8 mouse cellular contexts compared by ENCODE assay signal in the genomic region with DNA sequence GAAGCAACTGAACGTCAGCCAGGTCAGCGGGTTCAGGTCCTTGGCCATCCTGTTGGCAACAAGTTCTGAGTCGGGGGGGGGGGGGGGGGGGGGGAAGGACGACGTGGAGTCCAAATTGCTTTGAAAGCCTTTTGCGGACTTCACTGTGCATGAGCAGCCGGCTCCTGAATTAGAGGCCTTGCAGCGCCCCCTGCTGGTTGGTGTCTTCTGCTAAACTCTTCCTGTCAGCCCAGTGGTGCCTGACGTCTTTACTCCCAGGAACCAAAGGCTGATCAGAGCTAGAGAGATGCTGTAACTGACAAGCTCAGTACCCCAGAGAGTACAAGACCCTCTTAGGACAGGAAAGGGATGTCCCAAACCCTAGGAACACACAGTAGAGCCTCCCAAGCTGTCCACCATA. TPM values are rescaled to one million over a fixed set of nuclear protein-coding genes. Genes with fewer than 3 reads are reported as not detected.
DNase-seq lines count a peak whose midpoint lies in the region.

No protein-coding gene starts in this region.

- intact Hi-C loops in left cerebral cortex, postnatal 25 days (cut with DNase I): loop anchor here (5.0 kb wide), 2 partner anchors 321 to 416 kb away; no protein-coding TSS in a partner anchor

- DNase-seq in 3134 (ENCODE audit: extremely low read depth, insufficient read length, low spot score): peak; percentile 13
- peak; percentile 88 for DNase-seq in ZHBTc4 (ENCODE audit: low read depth, low spot score)
- DNase-seq in cerebellum, postnatal 25 days: peak; percentile 94 to 97
- DNase-seq in frontal cortex, postnatal 25 days (ENCODE audit: low spot score in 2 of 2): peak; percentile 86 to 91
- DNase-seq in kidney, adult 18-20 months: peak; percentile 82
- peak; percentile 86 to 91 for DNase-seq in left cerebral cortex, postnatal 25 days (ENCODE audit: low spot score in 2 of 2)
- DNase-seq in natural killer cell, adult 2 months (ENCODE audit: low spot score in 2 of 2): peak; percentile 44 to 64
- peak; percentile 53 for DNase-seq in telencephalon, adult 2 months (ENCODE audit: low read depth, low spot score)

RNA-seq across cellular contexts. Expression of a gene that starts 43.7 kb away (rescaled TPM):
- 100 to 1,000 TPM; 105 to 110 TPM for total RNA-seq in left cerebral cortex, postnatal 25 days (2021)

Comparison
In these comparisons a context has a peak if more than half of its experiments do, and no peak if none do; other contexts are left out.
1. Peak in every context shown above with its lines: DNase-seq.
2. DNase-seq: peak in every context shown above with its lines; median percentile 96 in cerebellum, postnatal 25 days; 88 in frontal cortex, postnatal 25 days; 88 in left cerebral cortex, postnatal 25 days; 88 in ZHBTc4; 82 in kidney, adult 18-20 months; 54 in natural killer cell, adult 2 months; 53 in telencephalon, adult 2 months; 13 in 3134.